Mouse (Mus musculus) liver, embryonic 14.5 days (tissue): ENCODE data around the gene Ccdc102a.

Source experiments
- CTCF ChIP-seq: IDR thresholded peaks from 2 replicates; pipeline ENCODE4 v1.5.1; 2016; ENCODE audit warnings: antibody characterized with exemption, low read depth, control low read depth
- EP300 ChIP-seq: IDR thresholded peaks from 2 replicates; pipeline ENCODE4 v1.6.1; 2016; ENCODE audit warnings: antibody characterized with exemption, low read depth

DNA sequence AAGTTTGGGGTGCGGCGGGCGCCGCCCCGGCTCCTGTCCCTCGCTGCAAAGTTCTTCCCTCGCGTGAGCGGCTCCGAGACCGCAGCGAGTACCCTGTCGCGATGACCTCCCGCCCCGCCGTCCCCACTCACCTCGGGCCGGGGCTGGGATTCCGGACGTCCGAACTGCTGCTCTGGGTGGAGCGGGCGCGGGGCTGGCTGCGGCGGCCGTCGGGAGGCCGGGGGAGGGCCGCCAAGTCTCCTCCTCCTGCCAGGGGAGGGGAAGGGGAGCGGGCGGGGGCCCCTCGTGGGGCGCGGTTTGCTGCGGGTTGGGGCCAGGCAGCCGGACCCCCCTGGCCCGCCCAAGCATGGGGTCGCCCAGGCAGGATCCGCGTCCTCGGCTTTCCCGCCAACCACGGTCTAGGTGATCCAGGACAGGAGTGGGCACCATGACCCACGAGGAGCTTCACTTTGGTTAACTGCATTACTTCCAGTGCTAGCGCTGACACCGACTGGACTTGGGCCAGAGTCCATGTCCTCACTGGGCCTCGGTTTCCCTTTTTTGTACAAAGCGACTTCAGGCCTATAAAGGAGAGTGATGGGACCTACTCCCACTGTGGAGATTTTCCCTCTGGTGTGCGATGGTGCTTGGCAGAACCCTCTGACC lies at the start of gene Ccdc102a:
- TF ChIP-seq CTCF (no peak), EP300 (no peak)
